Mouse (Mus musculus) midbrain, embryonic 12.5 days (tissue): Measurements from ENCODE around the gene Olfr69. TPM values are rescaled to one million over a fixed set of nuclear protein-coding genes. Genes with fewer than 3 reads are reported as not detected.

Experiments used
- polyA plus RNA-seq: library from polyadenylated mRNA; unstranded; fragments of >200 nt; fragmentation: Nextera tagmentation; extraction: Ambion mirVana; gene quantifications from 2 replicates; pipeline ENCODE4 v1.2.1, GENCODE M21; 2016

The Olfr69 gene
- polyA plus RNA-seq, 1 experiment from 2014 or later, result not detected

Other genes with a start within 250 kb of the Olfr69 start
- gene Olfr612, start 228.9 kb downstream of the Olfr69 start, polyA plus RNA-seq, result not detected in 2 replicates
- gene Olfr613, start 223.5 kb downstream of the Olfr69 start, polyA plus RNA-seq, result not detected in 2 replicates
- gene Olfr615, start 215.5 kb downstream of the Olfr69 start, polyA plus RNA-seq, result not detected in 2 replicates
- gene Olfr616, start 202.5 kb downstream of the Olfr69 start, polyA plus RNA-seq, result not detected in 2 replicates
- gene Olfr617, start 198.5 kb downstream of the Olfr69 start, polyA plus RNA-seq, result not detected in 2 replicates
- not detected in 2 replicates for gene Olfr618, start 181.5 kb downstream of the Olfr69 start, polyA plus RNA-seq
- not detected in 2 replicates for gene Olfr619, start 171.0 kb downstream of the Olfr69 start, polyA plus RNA-seq
- gene Olfr620, start 159.1 kb downstream of the Olfr69 start, polyA plus RNA-seq, result not detected in 2 replicates
- gene Olfr622, start 128.9 kb downstream of the Olfr69 start, polyA plus RNA-seq, result not detected in 2 replicates
- gene Olfr623, start 107.9 kb downstream of the Olfr69 start, polyA plus RNA-seq, result not detected in 2 replicates
- not detected in 2 replicates for gene Olfr624, start 100.4 kb downstream of the Olfr69 start, polyA plus RNA-seq
- not detected in 2 replicates for gene Olfr625-ps1, start 88.9 kb downstream of the Olfr69 start, polyA plus RNA-seq
- not detected in 2 replicates for gene Olfr243, start 56.9 kb downstream of the Olfr69 start, polyA plus RNA-seq
- not detected in 2 replicates for gene Olfr628, start 41.2 kb downstream of the Olfr69 start, polyA plus RNA-seq
- not detected in 2 replicates for gene Olfr629, start 26.7 kb downstream of the Olfr69 start, polyA plus RNA-seq
- not detected in 2 replicates for gene Olfr630, start 14.3 kb downstream of the Olfr69 start, polyA plus RNA-seq
- not detected in 2 replicates for gene Olfr68, start 8.1 kb upstream of the Olfr69 start, polyA plus RNA-seq
- gene Olfr67, start 20.2 kb upstream of the Olfr69 start, polyA plus RNA-seq, result not detected in 2 replicates
- gene Hbb-bt, start 42.4 kb upstream of the Olfr69 start, polyA plus RNA-seq, result 769 and 928 TPM in 2 replicates
- 643 and 809 TPM in 2 replicates for gene Hbb-bs, start 56.5 kb upstream of the Olfr69 start, polyA plus RNA-seq
- gene Hbb-bh2, start 68.9 kb upstream of the Olfr69 start, polyA plus RNA-seq, result not detected in 2 replicates
- 623 and 675 TPM in 2 replicates for gene Hbb-bh1, start 71.6 kb upstream of the Olfr69 start, polyA plus RNA-seq
- gene Hbb-y, start 81.6 kb upstream of the Olfr69 start, polyA plus RNA-seq, result 8,301 and 9,167 TPM in 2 replicates
- gene Olfr66, start 114.7 kb upstream of the Olfr69 start, polyA plus RNA-seq, result not detected in 2 replicates
- gene Olfr64, start 122.9 kb upstream of the Olfr69 start, polyA plus RNA-seq, result not detected in 2 replicates
- gene Olfr65, start 131.9 kb upstream of the Olfr69 start, polyA plus RNA-seq, result not detected in 2 replicates
- not detected in 2 replicates for gene Olfr631, start 157.2 kb upstream of the Olfr69 start, polyA plus RNA-seq
- gene Olfr632, start 162.8 kb upstream of the Olfr69 start, polyA plus RNA-seq, result not detected in 2 replicates
- gene Olfr633, start 172.8 kb upstream of the Olfr69 start, polyA plus RNA-seq, result not detected in 2 replicates
- gene Olfr635, start 199.6 kb upstream of the Olfr69 start, polyA plus RNA-seq, result not detected in 2 replicates
- gene Olfr638, start 227.2 kb upstream of the Olfr69 start, polyA plus RNA-seq, result not detected in 2 replicates
- 0.04 TPM in 1 of 2 replicates, not detected in the other for gene Olfr639, start 245.7 kb upstream of the Olfr69 start, polyA plus RNA-seq